Mouse (Mus musculus): ENCODE measurements around the gene Atp6v0e. TPM values are rescaled to one million over a fixed set of nuclear protein-coding genes. Genes with fewer than 3 reads are reported as not detected.

Gene Atp6v0e
- polyA plus RNA-seq, 1 experiment from 2014 or later, result 216 TPM

DNA sequence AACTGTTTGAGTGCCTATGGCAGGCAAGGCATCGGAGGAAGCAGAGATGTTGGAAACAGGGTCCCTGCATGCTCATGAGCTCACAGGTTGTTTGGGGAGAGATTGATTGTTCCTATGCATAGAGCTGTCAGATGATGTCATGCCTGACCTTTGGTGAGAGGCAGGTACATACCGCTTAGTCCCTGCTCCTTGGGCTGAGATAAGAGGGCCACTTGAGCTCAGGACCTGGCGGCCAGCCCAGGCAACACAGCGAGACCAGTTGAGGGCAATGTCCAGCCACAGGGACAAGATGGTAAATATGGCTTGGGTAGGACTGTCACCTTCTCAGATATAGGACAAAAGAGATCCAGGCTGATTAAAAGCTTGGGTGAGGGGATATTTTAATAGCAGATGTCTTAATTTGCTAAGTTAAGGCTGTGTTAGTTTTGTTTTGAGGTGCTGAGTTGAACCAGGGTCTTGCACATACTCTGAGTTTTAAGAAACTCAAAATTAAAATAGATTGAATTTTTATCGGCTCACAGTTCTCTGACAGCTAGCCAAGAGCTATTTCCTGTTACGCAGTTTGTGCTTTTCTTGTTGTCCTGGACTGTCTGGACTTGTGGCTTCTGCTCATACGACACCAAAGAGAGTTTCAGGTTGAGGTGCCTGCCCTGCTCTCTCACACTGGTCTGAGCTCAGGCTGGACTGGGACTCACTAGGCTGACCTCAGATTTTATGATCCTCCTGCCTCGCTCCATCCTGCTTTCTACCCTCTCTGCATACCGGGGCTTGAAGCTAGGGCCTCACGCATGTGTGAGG lies 37.0 kb downstream of the Atp6v0e start:
- Histone ChIP-seq H3K27me3 (replicated peaks; ENCODE audit: control insufficient read depth, insufficient read depth, low read length) (no peaks in the 10 kb centered on the region), H3K36me3 (ENCODE audit: control insufficient read depth, insufficient read depth, low read length) (peaks cover 43% of the 10 kb centered on the region), H3K4me1 (replicated peaks; ENCODE audit: control insufficient read depth, insufficient read depth, low read length) (no peaks in the 10 kb centered on the region), H3K9ac (ENCODE audit: low read length) (no peak overlapping the region), H3K27ac (ENCODE audit: low read depth) (no peak overlapping the region), H3K4me3 (ENCODE audit: low read depth, low read length) (no peak overlapping the region), H3K4me2 (ENCODE audit: low read length) (no peak overlapping the region), H3K9me3 (ENCODE audit: control insufficient read depth, low read length) (peaks cover 3% of the 10 kb centered on the region; the same call in 1 of the 2 replicates)
- 87% methylated on average over 10 of the region's 10 CpGs for WGBS
- ATAC-seq (replicated peaks; ENCODE audit: low FRiP score, low TSS enrichment, low read depth) (no peak), DNase-seq (ENCODE audit: low spot score) (no peak)

DNA sequence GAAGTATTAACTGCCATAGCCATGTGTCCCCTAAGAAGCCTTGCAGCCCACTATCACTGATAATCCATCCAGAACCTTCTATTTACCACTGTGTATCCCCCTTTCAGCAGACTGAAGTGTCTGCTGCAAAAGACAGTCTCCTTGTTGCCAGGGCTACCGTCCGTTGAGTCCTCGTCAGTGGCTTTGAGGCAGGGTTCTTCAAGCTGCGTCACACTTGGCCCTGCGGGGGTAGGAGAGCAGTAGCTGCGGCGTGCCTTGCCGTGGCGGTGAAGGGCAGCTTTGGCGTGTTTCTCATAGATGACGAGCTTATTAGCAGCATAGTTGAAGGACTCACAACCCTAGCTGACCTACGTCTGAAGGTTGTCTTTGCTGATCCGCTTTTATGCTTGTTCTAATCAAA lies 38.5 kb downstream of the Atp6v0e start:
- ATAC-seq (replicated peaks; ENCODE audit: low FRiP score, low TSS enrichment, low read depth), result no peak
- H3K4me1 ChIP-seq (replicated peaks; ENCODE audit: control insufficient read depth, insufficient read depth, low read length), result no peaks in the 10 kb centered on the region
- H3K4me3 ChIP-seq (ENCODE audit: low read depth, low read length), result no peak overlapping the region
- no peaks in the 10 kb centered on the region for H3K27me3 ChIP-seq (replicated peaks; ENCODE audit: control insufficient read depth, insufficient read depth, low read length)
- no peak overlapping the region for H3K4me2 ChIP-seq (ENCODE audit: low read length)
- no peak overlapping the region for H3K27ac ChIP-seq (ENCODE audit: low read depth)
- H3K36me3 ChIP-seq (ENCODE audit: control insufficient read depth, insufficient read depth, low read length), result peaks cover 33% of the 10 kb centered on the region
- H3K9me3 ChIP-seq (ENCODE audit: control insufficient read depth, low read length), result peaks cover 3% of the 10 kb centered on the region; the same call in 1 of the 2 replicates
- DNase-seq (ENCODE audit: low spot score), result no peak
- H3K9ac ChIP-seq (ENCODE audit: low read length), result no peak overlapping the region
- 84% methylated on average over 13 of the region's 13 CpGs for whole genome bisulfite sequencing

DNA sequence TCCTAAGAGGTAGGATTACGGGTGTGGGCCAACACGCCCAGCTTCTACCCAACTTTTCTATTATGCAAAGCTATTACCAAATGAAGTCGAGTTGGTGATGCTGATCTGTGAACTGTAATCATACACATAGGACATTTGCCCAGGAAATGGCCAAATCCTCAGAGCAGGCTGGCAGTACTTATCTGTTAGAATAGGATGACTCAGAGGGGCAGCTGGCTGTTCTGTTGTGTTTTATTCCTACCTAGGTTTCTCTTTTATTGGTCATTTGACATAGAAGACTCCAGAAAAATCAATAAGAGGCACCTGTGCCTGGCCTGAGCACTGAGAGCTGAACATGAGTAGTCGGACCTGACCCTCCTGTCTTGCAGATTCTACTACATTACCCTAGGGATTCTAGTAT lies 39.6 kb downstream of the Atp6v0e start:
- Histone ChIP-seq H3K9ac (ENCODE audit: low read length) (no peak overlapping the region), H3K27ac (ENCODE audit: low read depth) (no peak overlapping the region), H3K4me2 (ENCODE audit: low read length) (no peak overlapping the region), H3K36me3 (ENCODE audit: control insufficient read depth, insufficient read depth, low read length) (peaks cover 23% of the 10 kb centered on the region), H3K27me3 (replicated peaks; ENCODE audit: control insufficient read depth, insufficient read depth, low read length) (no peaks in the 10 kb centered on the region), H3K4me3 (ENCODE audit: low read depth, low read length) (no peak overlapping the region), H3K9me3 (ENCODE audit: control insufficient read depth, low read length) (peaks cover 3% of the 10 kb centered on the region; the same call in 1 of the 2 replicates), H3K4me1 (replicated peaks; ENCODE audit: control insufficient read depth, insufficient read depth, low read length) (no peaks in the 10 kb centered on the region)
- no peak for DNase-seq (ENCODE audit: low spot score)
- no peak for ATAC-seq (replicated peaks; ENCODE audit: low FRiP score, low TSS enrichment, low read depth)
- 81% methylated on average over 4 of the region's 4 CpGs for WGBS

DNA sequence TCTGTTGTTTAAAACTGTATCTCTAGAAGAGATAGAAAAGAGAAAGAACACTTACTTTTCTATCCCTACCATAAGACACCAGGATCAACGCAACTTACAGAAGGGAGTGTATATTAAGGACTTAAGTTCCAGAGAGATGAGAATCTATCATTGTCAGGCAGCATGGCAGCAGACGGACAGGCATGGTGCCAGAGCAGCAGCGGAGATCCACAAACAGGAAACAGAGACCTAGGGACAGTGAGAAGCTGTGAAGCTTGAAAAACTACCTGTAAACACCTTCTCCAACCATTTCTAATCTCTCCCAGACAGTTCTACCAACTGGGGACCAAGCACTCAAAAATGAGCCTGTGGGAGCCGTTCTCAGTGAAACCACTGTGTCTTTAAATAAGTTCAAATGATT lies 40.6 kb downstream of the Atp6v0e start:
- no peak for DNase-seq (ENCODE audit: low spot score)
- 83% methylated on average over 4 of the region's 4 CpGs for WGBS
- H3K4me2 ChIP-seq (ENCODE audit: low read length), result no peak overlapping the region

DNA sequence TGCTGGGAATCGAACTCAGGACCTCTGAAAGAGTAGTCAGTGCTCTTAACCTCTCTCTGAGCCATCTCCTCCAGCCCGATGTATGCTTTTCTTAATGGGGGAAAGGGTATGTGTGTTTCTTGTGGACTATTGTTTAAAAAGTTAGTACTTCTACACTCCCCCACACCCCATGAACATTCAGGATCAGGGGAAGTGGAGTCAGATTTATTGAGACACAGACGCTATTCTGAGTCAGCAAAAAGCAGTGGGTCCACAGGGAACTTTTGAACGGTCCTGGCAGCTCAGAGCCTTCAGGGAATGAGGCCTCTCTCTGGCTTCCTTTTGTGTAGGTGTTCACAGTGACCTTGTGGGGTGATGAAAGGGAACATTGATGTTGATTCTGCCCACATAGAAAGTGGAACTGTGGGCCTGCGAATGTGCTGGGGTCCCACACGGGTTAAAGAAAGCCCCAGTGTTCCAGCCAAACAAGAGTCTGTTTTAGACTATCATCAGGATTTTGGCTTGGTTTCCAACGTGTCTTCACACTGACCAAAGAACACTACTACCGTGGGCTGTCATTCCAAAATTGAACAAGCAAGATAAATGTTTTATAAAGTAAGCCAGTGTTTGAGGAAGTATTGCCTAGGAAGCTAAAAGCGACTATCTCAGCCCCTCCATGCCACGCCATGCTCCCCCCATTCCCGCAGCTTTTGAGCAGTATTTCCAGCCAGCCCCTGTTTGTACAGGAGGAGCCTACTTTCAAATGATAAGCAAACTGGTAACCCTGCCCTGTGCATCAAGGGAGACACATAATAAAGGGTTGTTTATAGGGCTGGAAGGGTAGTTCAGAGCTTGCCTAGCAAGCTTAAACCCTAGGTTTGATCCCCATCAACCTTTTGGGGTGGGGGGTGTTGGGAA lies 42.7 kb downstream of the Atp6v0e start:
- no peak for DNase-seq (ENCODE audit: low spot score)

More for the DNA sequence above, 40.6 kb downstream of the Atp6v0e start:
- no peaks in the 10 kb centered on the region for H3K27me3 ChIP-seq (replicated peaks; ENCODE audit: control insufficient read depth, insufficient read depth, low read length)
- no peak overlapping the region for H3K27ac ChIP-seq (ENCODE audit: low read depth)
- no peak overlapping the region for H3K4me3 ChIP-seq (ENCODE audit: low read depth, low read length)
- ATAC-seq (replicated peaks; ENCODE audit: low FRiP score, low TSS enrichment, low read depth), result no peak
- H3K36me3 ChIP-seq (ENCODE audit: control insufficient read depth, insufficient read depth, low read length), result peaks cover 17% of the 10 kb centered on the region
- H3K9ac ChIP-seq (ENCODE audit: low read length), result no peak overlapping the region
- H3K9me3 ChIP-seq (ENCODE audit: control insufficient read depth, low read length), result peaks cover 3% of the 10 kb centered on the region; the same call in 1 of the 2 replicates
- no peaks in the 10 kb centered on the region for H3K4me1 ChIP-seq (replicated peaks; ENCODE audit: control insufficient read depth, insufficient read depth, low read length)

DNA sequence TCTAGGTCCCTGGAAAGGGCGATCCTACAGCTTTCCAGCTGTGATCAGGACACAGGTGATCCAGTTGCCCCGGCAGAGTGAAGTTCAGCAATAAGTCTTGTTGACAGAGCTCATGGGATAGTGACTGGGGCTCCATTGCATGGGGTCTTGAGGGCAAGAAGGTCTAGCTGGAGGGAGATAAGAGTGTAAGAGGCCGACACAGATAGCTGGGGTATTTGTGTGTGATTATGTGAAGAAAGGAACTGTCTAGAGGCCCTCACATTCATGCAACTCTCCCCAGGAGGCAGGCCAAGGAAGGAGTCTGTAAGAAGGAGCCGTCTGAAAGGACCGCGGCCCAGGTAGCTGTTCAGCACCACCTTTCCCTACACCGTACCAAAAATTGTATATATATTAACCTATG lies 44.0 kb downstream of the Atp6v0e start:
- Histone ChIP-seq H3K9ac (ENCODE audit: low read length) (no peak overlapping the region), H3K4me2 (ENCODE audit: low read length) (no peak overlapping the region), H3K9me3 (ENCODE audit: control insufficient read depth, low read length) (peaks cover 3% of the 10 kb centered on the region; the same call in 1 of the 2 replicates), H3K27me3 (replicated peaks; ENCODE audit: control insufficient read depth, insufficient read depth, low read length) (no peaks in the 10 kb centered on the region), H3K27ac (ENCODE audit: low read depth) (no peak overlapping the region), H3K36me3 (ENCODE audit: control insufficient read depth, insufficient read depth, low read length) (no peaks in the 10 kb centered on the region), H3K4me3 (ENCODE audit: low read depth, low read length) (no peak overlapping the region), H3K4me1 (replicated peaks; ENCODE audit: control insufficient read depth, insufficient read depth, low read length) (no peaks in the 10 kb centered on the region)
- DNase-seq (ENCODE audit: low spot score), result no peak
- no peak for ATAC-seq (replicated peaks; ENCODE audit: low FRiP score, low TSS enrichment, low read depth)
- WGBS, result 63% methylated on average over 7 of the region's 7 CpGs

More for the DNA sequence above, 42.7 kb downstream of the Atp6v0e start:
- Histone ChIP-seq H3K9ac (ENCODE audit: low read length) (no peak overlapping the region), H3K4me3 (ENCODE audit: low read depth, low read length) (no peak overlapping the region), H3K27me3 (replicated peaks; ENCODE audit: control insufficient read depth, insufficient read depth, low read length) (no peaks in the 10 kb centered on the region), H3K36me3 (ENCODE audit: control insufficient read depth, insufficient read depth, low read length) (peaks cover 1% of the 10 kb centered on the region; the same call in 1 of the 2 replicates), H3K27ac (ENCODE audit: low read depth) (no peak overlapping the region), H3K4me2 (ENCODE audit: low read length) (no peak overlapping the region), H3K4me1 (replicated peaks; ENCODE audit: control insufficient read depth, insufficient read depth, low read length) (no peaks in the 10 kb centered on the region), H3K9me3 (ENCODE audit: control insufficient read depth, low read length) (peaks cover 3% of the 10 kb centered on the region; the same call in 1 of the 2 replicates)
- 73% methylated on average over 11 of the region's 11 CpGs for WGBS
- no peak for ATAC-seq (replicated peaks; ENCODE audit: low FRiP score, low TSS enrichment, low read depth)

DNA sequence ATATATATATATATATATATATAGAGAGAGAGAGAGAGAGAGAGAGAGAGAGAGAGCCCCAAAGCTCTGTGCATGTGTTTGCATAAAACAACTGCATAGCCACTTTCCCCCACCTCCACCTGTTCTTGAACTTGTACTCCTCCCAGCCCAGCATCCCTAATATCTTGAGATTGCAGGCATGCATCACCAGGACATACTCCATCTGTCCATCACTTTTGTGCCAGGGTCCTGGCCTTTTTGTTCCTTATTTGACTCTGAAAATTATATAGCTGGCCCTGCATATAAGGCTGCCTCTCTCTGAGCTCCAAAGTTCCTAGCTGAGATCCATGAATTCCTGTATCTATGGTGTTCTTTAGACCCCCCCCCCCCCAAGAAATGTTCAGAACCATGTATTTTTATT lies 45.5 kb downstream of the Atp6v0e start:
- Histone ChIP-seq H3K27ac (ENCODE audit: low read depth) (no peak overlapping the region), H3K4me2 (ENCODE audit: low read length) (no peak overlapping the region), H3K9me3 (ENCODE audit: control insufficient read depth, low read length) (peaks cover 3% of the 10 kb centered on the region; the same call in 1 of the 2 replicates), H3K9ac (ENCODE audit: low read length) (no peak overlapping the region), H3K4me1 (replicated peaks; ENCODE audit: control insufficient read depth, insufficient read depth, low read length) (no peaks in the 10 kb centered on the region), H3K27me3 (replicated peaks; ENCODE audit: control insufficient read depth, insufficient read depth, low read length) (no peaks in the 10 kb centered on the region), H3K4me3 (ENCODE audit: low read depth, low read length) (no peak overlapping the region), H3K36me3 (ENCODE audit: control insufficient read depth, insufficient read depth, low read length) (no peaks in the 10 kb centered on the region)
- ATAC-seq (replicated peaks; ENCODE audit: low FRiP score, low TSS enrichment, low read depth) (no peak), DNase-seq (ENCODE audit: low spot score) (no peak)

DNA sequence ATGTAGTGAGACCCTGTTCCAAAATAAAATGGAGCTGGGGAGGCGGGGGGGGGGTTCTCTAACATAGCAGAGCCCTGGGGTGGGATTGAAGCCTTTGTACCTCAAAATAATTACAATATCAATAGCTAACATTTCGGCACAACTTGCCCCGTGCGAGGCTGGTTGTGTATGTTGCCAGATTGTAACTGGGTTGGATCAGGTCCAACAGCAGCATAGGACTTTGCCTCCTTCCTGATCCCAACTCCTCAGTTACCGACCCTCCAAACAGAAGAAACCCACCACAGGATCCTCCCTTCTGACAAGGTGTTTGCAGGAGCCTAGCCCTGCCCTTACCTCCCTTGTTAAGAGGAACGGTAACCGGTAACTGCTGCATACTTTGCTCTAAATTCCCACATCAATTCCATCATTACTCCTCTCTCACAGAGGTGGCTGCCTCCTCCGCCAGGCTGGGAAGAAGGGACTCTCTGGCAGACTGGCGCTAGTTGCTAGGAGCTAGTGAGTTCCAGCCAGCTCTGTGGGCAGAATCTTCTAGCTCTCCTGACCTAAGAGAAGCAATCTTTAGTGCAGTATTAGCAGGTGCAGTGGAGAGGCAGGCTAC lies 46.1 kb downstream of the Atp6v0e start:
- Histone ChIP-seq H3K9me3 (ENCODE audit: control insufficient read depth, low read length) (peaks cover 3% of the 10 kb centered on the region; the same call in 1 of the 2 replicates), H3K9ac (ENCODE audit: low read length) (no peak overlapping the region), H3K27ac (ENCODE audit: low read depth) (no peak overlapping the region), H3K4me1 (replicated peaks; ENCODE audit: control insufficient read depth, insufficient read depth, low read length) (no peaks in the 10 kb centered on the region), H3K4me2 (ENCODE audit: low read length) (no peak overlapping the region), H3K4me3 (ENCODE audit: low read depth, low read length) (no peak overlapping the region), H3K27me3 (replicated peaks; ENCODE audit: control insufficient read depth, insufficient read depth, low read length) (no peaks in the 10 kb centered on the region), H3K36me3 (ENCODE audit: control insufficient read depth, insufficient read depth, low read length) (no peaks in the 10 kb centered on the region)
- ATAC-seq (replicated peaks; ENCODE audit: low FRiP score, low TSS enrichment, low read depth), result no peak
- DNase-seq (ENCODE audit: low spot score), result peak; percentile 45
- WGBS, result 61% methylated on average over 9 of the region's 9 CpGs
